Mouse (Mus musculus) lung, embryonic 14.5 days (tissue): ENCODE results near the gene Hnrnpc. TPM values are rescaled to one million over a fixed set of nuclear protein-coding genes. Genes with fewer than 3 reads are reported as not detected.
"Not testable (repeated sequence)": the region's sequence is repeated elsewhere in the genome, so short reads cannot be mapped to it uniquely, and the experiment has no call there.

Experiments
- ATAC-seq: fragments of 200-750 bp; cut with Nextera tagmentation; 2 replicates; pipeline ENCODE4 v1.8.0; 2017; ENCODE audit warnings: mild to moderate bottlenecking, moderate TSS enrichment, moderate library complexity; ENCODE audit not compliant: insufficient read depth
- DNase-seq: peaks from one replicate; pipeline ENCODE4 v3.0.0-alpha.2; 2015
- H3K27ac ChIP-seq: fragments of 300-500 bp; sonication (generic); 2 replicates; pipeline ENCODE4 v1.5.1; 2014; ENCODE audit warnings: low read depth, mild to moderate bottlenecking, moderate library complexity
- H3K27me3 ChIP-seq: fragments of 300-500 bp; sonication (generic); 2 replicates; pipeline ENCODE4 v1.6.1; 2014; ENCODE audit warnings: low read length, control low read depth; ENCODE audit not compliant: insufficient read depth
- H3K36me3 ChIP-seq: fragments of 300-500 bp; sonication (generic); 2 replicates; pipeline ENCODE4 v1.6.1; 2014; ENCODE audit warnings: control low read depth; ENCODE audit not compliant: insufficient read depth
- H3K4me1 ChIP-seq: fragments of 300-500 bp; sonication (generic); 2 replicates; pipeline ENCODE4 v1.6.1; 2014; ENCODE audit warnings: antibody characterized with exemption, control low read depth; ENCODE audit not compliant: insufficient read depth
- H3K4me2 ChIP-seq: fragments of 300-500 bp; sonication (generic); 2 replicates; pipeline ENCODE4 v1.6.1; 2014; ENCODE audit warnings: mild to moderate bottlenecking
- H3K4me3 ChIP-seq: fragments of 300-500 bp; sonication (generic); 2 replicates; pipeline ENCODE4 v1.5.1; 2014; ENCODE audit warnings: low read depth, low read length
- H3K9ac ChIP-seq: fragments of 300-500 bp; sonication (generic); 2 replicates; pipeline ENCODE4 v1.6.1; 2014
- H3K9me3 ChIP-seq: fragments of 300-500 bp; sonication (generic); 2 replicates; pipeline ENCODE4 v1.6.1; 2016; ENCODE audit warnings: low read depth, low read length, control low read depth
- CTCF ChIP-seq: IDR thresholded peaks from 2 replicates; pipeline ENCODE4 v1.5.1; 2016; ENCODE audit warnings: antibody characterized with exemption, low read depth
- WGBS: fragments of 180-500 bp; shearing (Covaris S2); extraction: QIAGEN DNeasy Blood & Tissue Kit; methylation state at CpG from one replicate; pipeline ENCODE4 v1.1.7; 2014; 5-methylcytosine and 5-hydroxymethylcytosine counted together
- polyA plus RNA-seq: library from polyadenylated mRNA; unstranded; fragments of >200 nt; fragmentation: Nextera tagmentation; extraction: Ambion mirVana; gene quantifications from 2 replicates; pipeline ENCODE4 v1.2.1, GENCODE M21; 2014

Hnrnpc gene
- polyA plus RNA-seq, 1 experiment from 2014 or later, result 695 TPM

GRCm38 (mm10) chr14:52103474-52103855 is 363 bp downstream of the Hnrnpc start:
- Histone ChIP-seq H3K27me3 (no peaks in the 10 kb centered on the region), H3K27ac (peak overlapping the region; percentile 97), H3K9ac (peak overlapping the region; percentile 99), H3K36me3 (peaks cover 17% of the 10 kb centered on the region), H3K4me3 (peak overlapping the region; percentile 98), H3K4me1 (peaks cover 13% of the 10 kb centered on the region; the same call in 1 of the 2 replicates), H3K4me2 (peak overlapping the region; percentile 87), H3K9me3 (no peaks in the 10 kb centered on the region)
- TF ChIP-seq CTCF, result no peak
- no peak; the same call in 1 of the 2 replicates for ATAC-seq
- under 1% methylated on average over 30 of the region's 30 CpGs for WGBS
- DNase-seq, result no peak

DNA sequence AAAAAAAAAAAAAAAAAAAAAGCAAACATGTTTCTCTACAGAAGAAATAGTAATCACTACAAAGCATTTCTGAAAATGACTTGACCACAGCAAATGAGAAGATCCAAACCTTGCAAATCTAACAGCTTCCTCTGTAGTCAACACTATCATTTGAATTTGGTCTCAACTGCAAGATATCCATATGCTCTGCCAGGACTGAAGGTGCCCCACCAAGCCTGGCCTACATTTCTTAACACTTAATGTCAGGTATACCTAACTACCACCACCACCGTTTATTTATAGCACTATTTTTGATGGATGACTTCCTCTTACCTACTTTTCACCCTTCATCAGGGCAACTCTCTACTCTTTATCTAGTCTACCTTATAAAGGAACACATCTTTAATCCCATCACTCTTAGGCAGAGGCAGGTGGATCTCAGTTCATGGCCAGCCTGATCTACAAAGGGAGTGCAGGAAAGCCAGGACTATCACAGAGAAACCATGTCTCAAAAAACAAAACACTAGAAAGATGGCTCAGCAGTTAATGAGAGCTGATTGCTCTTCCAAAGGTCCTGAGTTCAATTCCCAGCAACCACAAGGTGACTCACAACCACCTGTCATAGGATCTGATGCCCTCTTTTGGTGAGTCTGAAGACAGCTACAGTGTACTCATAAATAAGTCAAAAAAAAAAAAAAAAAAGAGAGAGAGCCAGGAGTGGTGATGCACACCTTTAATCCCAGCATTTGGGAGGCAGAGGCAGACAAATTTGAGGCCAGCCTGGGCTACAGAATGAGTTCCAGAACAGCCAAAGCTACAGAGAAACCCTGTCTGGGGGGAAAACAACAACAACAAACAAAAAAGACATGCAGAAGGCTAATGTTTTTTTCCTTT is 2.3 kb downstream of the Hnrnpc start:
- H3K4me1 ChIP-seq, result peaks cover 13% of the 10 kb centered on the region; the same call in 1 of the 2 replicates
- H3K4me3 ChIP-seq, result peak overlapping the region; percentile 98
- H3K4me2 ChIP-seq, result peak overlapping the region; percentile 87
- H3K36me3 ChIP-seq, result peaks cover 26% of the 10 kb centered on the region
- H3K9me3 ChIP-seq, result no peaks in the 10 kb centered on the region
- WGBS, result 38% methylated on average over 1 of the region's 1 CpGs
- TF ChIP-seq CTCF, result no peak
- no peak overlapping the region for H3K9ac ChIP-seq
- DNase-seq (no peak), ATAC-seq (no peak)
- H3K27me3 ChIP-seq, result no peaks in the 10 kb centered on the region
- no peak overlapping the region for H3K27ac ChIP-seq

DNA sequence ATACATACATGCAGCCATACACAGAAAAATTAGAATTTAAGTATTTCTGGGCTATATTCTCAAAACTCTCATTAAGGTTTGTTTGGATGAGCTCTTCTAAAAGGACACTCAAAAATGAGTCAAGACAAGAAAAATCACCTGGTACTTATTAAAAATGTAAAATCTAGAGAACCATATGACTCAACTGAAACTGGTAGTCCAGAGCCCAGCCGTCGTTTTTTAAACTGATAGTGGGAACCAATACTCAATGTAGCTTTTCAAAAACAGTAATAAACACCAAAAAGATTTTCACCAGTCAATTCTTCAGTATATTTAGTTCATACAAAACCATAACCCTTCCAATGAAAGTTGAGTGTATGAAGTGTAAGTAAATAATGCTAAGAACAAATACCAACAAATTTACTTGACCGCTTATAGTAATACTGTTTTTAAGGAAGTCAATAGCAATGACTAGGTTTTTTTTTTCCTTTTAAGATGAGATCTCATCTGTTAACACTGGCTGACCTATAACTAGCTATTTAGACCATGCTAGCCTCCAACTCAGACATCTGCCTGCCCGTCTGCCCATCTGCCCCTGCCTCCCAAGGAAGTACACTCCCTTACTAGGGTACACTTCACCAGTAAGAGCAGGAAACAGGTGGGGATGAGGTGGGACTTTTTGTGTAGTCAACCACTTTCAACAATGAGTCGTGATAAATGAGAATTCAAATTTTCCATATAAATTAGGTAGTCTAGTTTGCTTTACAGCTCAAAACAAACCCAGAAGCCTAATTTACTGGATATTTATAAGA is 3.5 kb downstream of the Hnrnpc start:
- Histone ChIP-seq H3K4me2 (peak overlapping the region; percentile 87), H3K4me1 (peaks cover 10% of the 10 kb centered on the region; the same call in 1 of the 2 replicates), H3K9me3 (no peaks in the 10 kb centered on the region), H3K27me3 (no peaks in the 10 kb centered on the region), H3K36me3 (peaks cover 37% of the 10 kb centered on the region), H3K4me3 (peak overlapping the region; percentile 8; the same call in 1 of the 2 replicates), H3K9ac (no peak overlapping the region), H3K27ac (no peak overlapping the region)
- no peak for DNase-seq
- WGBS, result 64% methylated on average over 5 of the region's 5 CpGs
- TF ChIP-seq CTCF, result no peak
- no peak for ATAC-seq

GRCm38 (mm10) chr14:52099563-52099962 is 4.3 kb downstream of the Hnrnpc start:
- 77% methylated on average over 2 of the region's 2 CpGs for WGBS
- ATAC-seq (no peak), DNase-seq (no peak)
- peaks cover 45% of the 10 kb centered on the region for H3K36me3 ChIP-seq
- no peak overlapping the region for H3K27ac ChIP-seq
- H3K4me1 ChIP-seq, result peaks cover 10% of the 10 kb centered on the region; the same call in 1 of the 2 replicates
- no peaks in the 10 kb centered on the region for H3K27me3 ChIP-seq
- no peak for TF ChIP-seq CTCF
- H3K4me3 ChIP-seq, result no peak overlapping the region
- H3K4me2 ChIP-seq, result peak overlapping the region; percentile 4; the same call in 1 of the 2 replicates
- H3K9me3 ChIP-seq, result no peaks in the 10 kb centered on the region
- H3K9ac ChIP-seq, result no peak overlapping the region

GRCm38 (mm10) chr14:52098387-52098786 is 5.4 kb downstream of the Hnrnpc start:
- not testable (repeated sequence) for H3K27me3 ChIP-seq, H3K9ac ChIP-seq, ATAC-seq, H3K4me1 ChIP-seq, H3K9me3 ChIP-seq, H3K27ac ChIP-seq, H3K4me2 ChIP-seq, DNase-seq, H3K4me3 ChIP-seq
- WGBS, result 73% methylated on average over 3 of the region's 3 CpGs
- peaks cover 53% of the 10 kb centered on the region for H3K36me3 ChIP-seq

- not testable (repeated sequence) for H3K27ac ChIP-seq, H3K9ac ChIP-seq, H3K4me2 ChIP-seq, ATAC-seq, DNase-seq, H3K4me3 ChIP-seq, H3K9me3 ChIP-seq, H3K4me1 ChIP-seq, H3K27me3 ChIP-seq
- 93% methylated on average over 3 of the region's 3 CpGs for WGBS
- peaks cover 62% of the 10 kb centered on the region for H3K36me3 ChIP-seq
Observed at GRCm38 (mm10) chr14:52097191-52097590, 6.6 kb downstream of the Hnrnpc start.

DNA sequence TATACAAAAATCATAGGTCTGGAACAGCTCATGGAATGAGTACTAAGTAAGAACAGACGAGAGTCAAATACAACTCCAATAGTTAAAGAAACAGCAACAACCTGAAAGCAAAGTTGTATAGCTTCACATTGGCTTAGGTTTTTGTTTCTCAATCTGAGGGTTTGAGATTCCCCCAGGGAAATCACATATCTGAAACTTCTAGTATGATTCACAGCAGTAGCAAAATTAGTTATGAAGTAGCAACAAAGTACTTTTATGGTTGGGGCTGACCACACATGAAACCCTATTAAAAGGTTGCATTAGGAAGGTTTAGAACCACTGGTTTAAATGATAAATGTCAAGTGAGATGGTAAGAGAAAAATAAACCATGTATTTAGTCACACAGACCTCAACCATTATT is 9.3 kb downstream of the Hnrnpc start:
- DNase-seq (no peak), ATAC-seq (no peak)
- H3K4me3 ChIP-seq, result no peak overlapping the region
- H3K27me3 ChIP-seq, result no peaks in the 10 kb centered on the region
- TF ChIP-seq CTCF, result no peak
- no peak overlapping the region for H3K9ac ChIP-seq
- no peak overlapping the region for H3K4me2 ChIP-seq
- H3K36me3 ChIP-seq, result peaks cover 72% of the 10 kb centered on the region
- no peaks in the 10 kb centered on the region for H3K9me3 ChIP-seq
- no peaks in the 10 kb centered on the region for H3K4me1 ChIP-seq
- WGBS, result 83% methylated on average over 1 of the region's 1 CpGs
- no peak overlapping the region for H3K27ac ChIP-seq
